Mouse (Mus musculus) ES-Bruce4 (cell line): ENCODE data around the gene Rhbdd1.

Source experiments
- CTCF ChIP-seq: IDR thresholded peaks from one replicate; pipeline ENCODE4 v1.8.1; 2011; ENCODE audit warnings: low read depth, low read length
- POLR2A ChIP-seq: IDR thresholded peaks from one replicate; pipeline ENCODE4 v1.8.1; 2011; ENCODE audit warnings: low read length; ENCODE audit not compliant: insufficient read depth

DNA sequence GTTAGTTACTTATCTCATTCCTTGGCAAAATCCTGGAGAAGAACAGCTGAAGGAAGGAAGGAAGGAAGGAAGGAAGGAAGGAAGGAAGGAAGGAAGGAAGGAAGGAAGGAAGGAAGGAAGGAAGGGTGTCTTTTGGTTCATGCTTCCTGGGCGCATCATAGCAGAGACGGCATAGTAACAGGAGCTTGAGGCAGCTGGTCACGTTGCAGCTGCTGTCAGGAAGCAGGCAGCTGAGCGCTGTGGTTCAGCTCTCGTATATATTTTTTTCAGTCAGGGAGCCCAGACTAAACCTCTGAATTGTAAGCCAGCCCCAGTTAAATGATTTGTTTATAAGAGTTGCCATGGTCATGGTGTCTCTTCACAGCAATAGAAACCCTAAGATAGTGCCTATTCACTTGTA lies 9.9 kb downstream of the Rhbdd1 start:
- no peak for TF ChIP-seq POLR2A
- no peak for TF ChIP-seq CTCF
